Mouse (Mus musculus): ENCODE measurements around the gene Ren1.

GRCm38 (mm10) chr1:133396693-133397092 is 46.4 kb downstream of the Ren1 start:
- TF ChIP-seq CTCF (IDR thresholded peaks at IDR 0.05; ENCODE audit: low read depth) = no peak
- TF ChIP-seq EP300 (optimal IDR thresholded peaks at IDR 0.05) = no peak
